Comparison of ENCODE assay signal across 17 mouse cellular contexts in the genomic region with DNA sequence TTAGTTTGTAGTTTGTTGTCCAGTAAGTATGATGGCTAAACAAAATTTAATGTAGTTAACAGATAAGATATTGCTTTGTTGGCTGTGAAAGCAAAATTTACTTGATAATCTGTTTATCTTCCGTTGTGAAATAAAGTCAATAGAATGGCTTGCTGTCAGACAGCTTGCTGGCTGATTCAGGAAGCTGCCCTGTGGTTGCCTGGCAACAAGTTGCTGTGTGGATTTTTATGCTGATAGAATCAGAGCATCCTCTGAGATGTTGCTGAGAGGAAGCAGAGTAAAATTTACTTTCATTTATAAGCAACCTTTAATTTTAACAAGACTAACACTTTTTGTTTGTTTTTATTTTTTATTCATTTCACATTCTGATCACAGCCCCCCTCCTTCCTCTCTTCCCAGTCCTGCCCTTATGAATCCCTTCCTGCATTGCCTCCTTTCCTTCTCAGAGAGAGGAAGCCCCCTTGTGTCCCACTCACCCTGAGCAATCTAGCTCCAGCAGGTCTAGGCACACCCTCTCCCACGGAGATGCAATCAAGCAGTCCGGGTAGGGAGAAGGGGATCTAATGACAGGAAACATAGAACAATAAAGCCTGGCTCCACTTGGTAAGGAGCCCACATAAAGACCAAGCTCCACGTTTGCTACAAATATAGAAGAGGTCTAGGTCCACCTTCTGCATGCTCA. TPM values are rescaled to one million over a fixed set of nuclear protein-coding genes. Genes with fewer than 3 reads are reported as not detected.
DNase-seq lines count a peak whose midpoint lies in the region; ATAC-seq lines count a peak whose summit lies in the region.
"Had no signal": no experiment of that assay in that cellular context is flagged by ENCODE, and none has a peak within 500 bp of the region (broad histone marks: within the 10 kb centered on the region; RNA-seq: fewer than 3 reads in every experiment).

No protein-coding gene starts in this region.

- H3K4me3 ChIP-seq in hindbrain, embryonic 13.5 days: no peak overlapping the region
- H3K4me3 ChIP-seq in hindbrain, embryonic 12.5 days: no peak overlapping the region
- no peak overlapping the region for H3K4me3 ChIP-seq in forebrain, embryonic 16.5 days (replicated peaks; ENCODE audit: low read length)
- H3K4me3 ChIP-seq in kidney, embryonic 15.5 days (replicated peaks): no peak overlapping the region
- H3K4me3 ChIP-seq: liver, embryonic 13.5 days; neural tube, embryonic 13.5 days had no signal

- H3K4me1 ChIP-seq in hindbrain, embryonic 13.5 days (replicated peaks): 0 out of 2 replicates have a peak, but pooled peaks cover 2% of the 10 kb centered on the region
- no peaks in the 10 kb centered on the region for H3K4me1 ChIP-seq in hindbrain, embryonic 12.5 days
- H3K4me1 ChIP-seq in forebrain, embryonic 16.5 days (replicated peaks; ENCODE audit: control insufficient read depth, insufficient read depth, low read length): no peaks in the 10 kb centered on the region
- no peaks in the 10 kb centered on the region for H3K4me1 ChIP-seq in kidney, embryonic 15.5 days
- H3K4me1 ChIP-seq: liver, embryonic 13.5 days; neural tube, embryonic 13.5 days had no signal

- no peak overlapping the region for H3K27ac ChIP-seq in hindbrain, embryonic 13.5 days
- H3K27ac ChIP-seq in hindbrain, embryonic 12.5 days: no peak overlapping the region
- peak overlapping the region; percentile 65; the same call in 1 of the 2 replicates for H3K27ac ChIP-seq in forebrain, embryonic 16.5 days (ENCODE audit: low read length)
- H3K27ac ChIP-seq in kidney, embryonic 15.5 days: no peak overlapping the region
- H3K27ac ChIP-seq: liver, embryonic 13.5 days; neural tube, embryonic 13.5 days had no signal

- H3K4me2 ChIP-seq in hindbrain, embryonic 13.5 days: no peak overlapping the region
- H3K4me2 ChIP-seq in hindbrain, embryonic 12.5 days (replicated peaks): no peak overlapping the region
- H3K4me2 ChIP-seq in forebrain, embryonic 16.5 days (ENCODE audit: low read length): no peak overlapping the region
- H3K4me2 ChIP-seq in kidney, embryonic 15.5 days: no peak overlapping the region
- H3K4me2 ChIP-seq: liver, embryonic 13.5 days; neural tube, embryonic 13.5 days had no signal

- H3K27me3 ChIP-seq in hindbrain, embryonic 13.5 days: no peaks in the 10 kb centered on the region
- no peaks in the 10 kb centered on the region for H3K27me3 ChIP-seq in hindbrain, embryonic 12.5 days
- no peaks in the 10 kb centered on the region for H3K27me3 ChIP-seq in forebrain, embryonic 16.5 days (replicated peaks; ENCODE audit: control insufficient read depth, insufficient read depth, low read length)
- H3K27me3 ChIP-seq in kidney, embryonic 15.5 days: no peaks in the 10 kb centered on the region
- H3K27me3 ChIP-seq: liver, embryonic 13.5 days; neural tube, embryonic 13.5 days had no signal

- ATAC-seq in hindbrain, embryonic 13.5 days (ENCODE audit: low FRiP score): peak; percentile 68; the same call in 1 of the 2 replicates
- ATAC-seq in hindbrain, embryonic 12.5 days (ENCODE audit: low FRiP score): no peak
- ATAC-seq in forebrain, embryonic 16.5 days: peak; percentile 91
- ATAC-seq in kidney, embryonic 15.5 days (replicated peaks; ENCODE audit: low FRiP score): no peak
- ATAC-seq: CD4-positive, CD25-positive, alpha-beta regulatory T cell, adult 4 months; intestine, embryonic 16.5 days had no signal

- H3K36me3 ChIP-seq in hindbrain, embryonic 13.5 days: no peaks in the 10 kb centered on the region
- no peaks in the 10 kb centered on the region for H3K36me3 ChIP-seq in hindbrain, embryonic 12.5 days
- H3K36me3 ChIP-seq in forebrain, embryonic 16.5 days (ENCODE audit: control insufficient read depth, insufficient read depth): no peaks in the 10 kb centered on the region
- no peaks in the 10 kb centered on the region for H3K36me3 ChIP-seq in kidney, embryonic 15.5 days
- H3K36me3 ChIP-seq: liver, embryonic 13.5 days; neural tube, embryonic 13.5 days had no signal

- H3K9ac ChIP-seq in hindbrain, embryonic 13.5 days: no peak overlapping the region
- no peak overlapping the region for H3K9ac ChIP-seq in hindbrain, embryonic 12.5 days
- no peak overlapping the region for H3K9ac ChIP-seq in forebrain, embryonic 16.5 days (replicated peaks; ENCODE audit: low read depth, low read length)
- no peak overlapping the region for H3K9ac ChIP-seq in kidney, embryonic 15.5 days
- H3K9ac ChIP-seq: liver, embryonic 13.5 days; neural tube, embryonic 13.5 days had no signal

- WGBS in hindbrain, embryonic 13.5 days: 44% methylated on average over 4 of the region's 4 CpGs
- WGBS in hindbrain, embryonic 12.5 days: 31% methylated on average over 4 of the region's 4 CpGs
- WGBS in forebrain, embryonic 16.5 days: 39% methylated on average over 4 of the region's 4 CpGs
- 21% methylated on average over 4 of the region's 4 CpGs for WGBS in kidney, embryonic 15.5 days

- DNase-seq in layer of hippocampus, adult 8-10 months (ENCODE audit: low spot score in 2 of 2): peak; percentile 37 to 40
- DNase-seq in right cerebral cortex, adult 18-20 months: peak; percentile 17
- DNase-seq in retina, embryonic 14.5 days (ENCODE audit: low spot score): no peak
- no peak for DNase-seq in cerebellum, adult 11-12 months
- DNase-seq: cerebellum, postnatal 25 days; gastrocnemius, postnatal 25 days; liver, embryonic 13.5 days had no signal

- no peaks in the 10 kb centered on the region for H3K9me3 ChIP-seq in hindbrain, embryonic 13.5 days
- no peaks in the 10 kb centered on the region for H3K9me3 ChIP-seq in hindbrain, embryonic 12.5 days (replicated peaks)
- H3K9me3 ChIP-seq in forebrain, embryonic 16.5 days (ENCODE audit: control insufficient read depth, low read length): no peaks in the 10 kb centered on the region
- no peaks in the 10 kb centered on the region for H3K9me3 ChIP-seq in kidney, embryonic 15.5 days (replicated peaks)
- H3K9me3 ChIP-seq: liver, embryonic 13.5 days; neural tube, embryonic 13.5 days had no signal

RNA-seq across cellular contexts. Expression of gene Olfr961, which starts 10.8 kb away (rescaled TPM):
- not detected in 2 replicates for polyA plus RNA-seq in hindbrain, embryonic 13.5 days (2015; fragmentation: Nextera tagmentation; extraction: Ambion mirVana)
- polyA plus RNA-seq in hindbrain, embryonic 12.5 days (2016; fragmentation: Nextera tagmentation; extraction: Ambion mirVana): not detected in 2 replicates
- not detected in 2 replicates for polyA plus RNA-seq in forebrain, embryonic 16.5 days (2015; fragmentation: Nextera tagmentation; extraction: Ambion mirVana)
- not detected for total RNA-seq in layer of hippocampus, adult 8-10 months (2022)
- polyA plus RNA-seq in kidney, embryonic 15.5 days (2015; fragmentation: Nextera tagmentation; extraction: Ambion mirVana): not detected in 2 replicates
- total RNA-seq: adrenal gland, postnatal 4 days; gastrocnemius, postnatal 25 days had no signal
- polyA plus RNA-seq: CD4-positive, CD25-positive, alpha-beta regulatory T cell, adult 4 months; heart, embryonic 16.5 days; intestine, embryonic 16.5 days; large intestine, adult 2 months; liver, embryonic 13.5 days; neural tube, embryonic 13.5 days had no signal

RNA-seq across cellular contexts. Expression of gene Olfr960, which starts 12.9 kb away (rescaled TPM):
- not detected in 2 replicates for polyA plus RNA-seq in hindbrain, embryonic 13.5 days (2015; fragmentation: Nextera tagmentation; extraction: Ambion mirVana)
- polyA plus RNA-seq in hindbrain, embryonic 12.5 days (2016; fragmentation: Nextera tagmentation; extraction: Ambion mirVana): not detected in 2 replicates
- not detected in 2 replicates for polyA plus RNA-seq in forebrain, embryonic 16.5 days (2015; fragmentation: Nextera tagmentation; extraction: Ambion mirVana)
- not detected for total RNA-seq in layer of hippocampus, adult 8-10 months (2022)
- polyA plus RNA-seq in kidney, embryonic 15.5 days (2015; fragmentation: Nextera tagmentation; extraction: Ambion mirVana): 0.16 TPM in 1 of 2 replicates, not detected in the other
- total RNA-seq: adrenal gland, postnatal 4 days; gastrocnemius, postnatal 25 days had no signal
- polyA plus RNA-seq: CD4-positive, CD25-positive, alpha-beta regulatory T cell, adult 4 months; heart, embryonic 16.5 days; intestine, embryonic 16.5 days; large intestine, adult 2 months; liver, embryonic 13.5 days; neural tube, embryonic 13.5 days had no signal

RNA-seq across cellular contexts. Expression of gene Olfr148, which starts 23.6 kb away (rescaled TPM):
- polyA plus RNA-seq in hindbrain, embryonic 13.5 days (2015; fragmentation: Nextera tagmentation; extraction: Ambion mirVana): not detected in 2 replicates
- not detected in 2 replicates for polyA plus RNA-seq in hindbrain, embryonic 12.5 days (2016; fragmentation: Nextera tagmentation; extraction: Ambion mirVana)
- polyA plus RNA-seq in forebrain, embryonic 16.5 days (2015; fragmentation: Nextera tagmentation; extraction: Ambion mirVana): not detected in 2 replicates
- total RNA-seq in layer of hippocampus, adult 8-10 months (2022): not detected
- polyA plus RNA-seq in kidney, embryonic 15.5 days (2015; fragmentation: Nextera tagmentation; extraction: Ambion mirVana): not detected in 2 replicates
- total RNA-seq: adrenal gland, postnatal 4 days; gastrocnemius, postnatal 25 days had no signal
- polyA plus RNA-seq: CD4-positive, CD25-positive, alpha-beta regulatory T cell, adult 4 months; heart, embryonic 16.5 days; intestine, embryonic 16.5 days; large intestine, adult 2 months; liver, embryonic 13.5 days; neural tube, embryonic 13.5 days had no signal

RNA-seq across cellular contexts. Expression of gene AW551984, which starts 29.9 kb away (rescaled TPM):
- 63.0 and 69.8 TPM in 2 replicates for polyA plus RNA-seq in hindbrain, embryonic 13.5 days (2015; fragmentation: Nextera tagmentation; extraction: Ambion mirVana)
- polyA plus RNA-seq in hindbrain, embryonic 12.5 days (2016; fragmentation: Nextera tagmentation; extraction: Ambion mirVana): 30.6 and 34.7 TPM in 2 replicates
- 36.8 and 73.0 TPM in 2 replicates for polyA plus RNA-seq in forebrain, embryonic 16.5 days (2015; fragmentation: Nextera tagmentation; extraction: Ambion mirVana)
- total RNA-seq in layer of hippocampus, adult 8-10 months (2022): 1 to 10 TPM; 5.4 to 8.3 (median 7.7) TPM
- polyA plus RNA-seq in kidney, embryonic 15.5 days (2015; fragmentation: Nextera tagmentation; extraction: Ambion mirVana): 22.0 and 23.4 TPM in 2 replicates
- polyA plus RNA-seq: CD4-positive, CD25-positive, alpha-beta regulatory T cell, adult 4 months had no signal

RNA-seq across cellular contexts. Expression of gene Olfr963, which starts 33.0 kb away (rescaled TPM):
- not detected in 2 replicates for polyA plus RNA-seq in hindbrain, embryonic 13.5 days (2015; fragmentation: Nextera tagmentation; extraction: Ambion mirVana)
- polyA plus RNA-seq in hindbrain, embryonic 12.5 days (2016; fragmentation: Nextera tagmentation; extraction: Ambion mirVana): not detected in 2 replicates
- polyA plus RNA-seq in forebrain, embryonic 16.5 days (2015; fragmentation: Nextera tagmentation; extraction: Ambion mirVana): not detected in 2 replicates
- total RNA-seq in layer of hippocampus, adult 8-10 months (2022): not detected
- not detected in 2 replicates for polyA plus RNA-seq in kidney, embryonic 15.5 days (2015; fragmentation: Nextera tagmentation; extraction: Ambion mirVana)
- total RNA-seq: adrenal gland, postnatal 4 days; gastrocnemius, postnatal 25 days had no signal
- polyA plus RNA-seq: CD4-positive, CD25-positive, alpha-beta regulatory T cell, adult 4 months; heart, embryonic 16.5 days; intestine, embryonic 16.5 days; large intestine, adult 2 months; liver, embryonic 13.5 days; neural tube, embryonic 13.5 days had no signal

Comparison
In these comparisons a context has a peak if more than half of its experiments do, and no peak if none do; other contexts are left out.
1. ATAC-seq: peak in hindbrain, embryonic 13.5 days (single experiment) and forebrain, embryonic 16.5 days (single experiment); none in hindbrain, embryonic 12.5 days (single experiment) and kidney, embryonic 15.5 days (single experiment).
2. DNase-seq: peak in layer of hippocampus, adult 8-10 months (2 of 2) and right cerebral cortex, adult 18-20 months (single experiment); none in retina, embryonic 14.5 days (single experiment) and cerebellum, adult 11-12 months (single experiment).